Mouse (Mus musculus): ENCODE results near the gene Olfr315. TPM values are rescaled to one million over a fixed set of nuclear protein-coding genes. Genes with fewer than 3 reads are reported as not detected.

Gene Olfr315
- polyA plus RNA-seq, 1 experiment from 2014 or later, result not detected

Other genes with a start within 250 kb of the Olfr315 start
- not detected in 2 replicates for gene Olfr330, start 238.4 kb upstream of the Olfr315 start, polyA plus RNA-seq (2014; fragmentation: Nextera tagmentation; extraction: Ambion mirVana)
- gene Olfr329-ps, start 226.8 kb upstream of the Olfr315 start, polyA plus RNA-seq (2014; fragmentation: Nextera tagmentation; extraction: Ambion mirVana), result not detected in 2 replicates
- gene Olfr328, start 217.6 kb upstream of the Olfr315 start, polyA plus RNA-seq (2014; fragmentation: Nextera tagmentation; extraction: Ambion mirVana), result 0.08 TPM in 1 of 2 replicates, not detected in the other
- gene Olfr224, start 202.6 kb upstream of the Olfr315 start, polyA plus RNA-seq (2014; fragmentation: Nextera tagmentation; extraction: Ambion mirVana), result not detected in 2 replicates
- not detected in 2 replicates for gene Olfr325, start 195.5 kb upstream of the Olfr315 start, polyA plus RNA-seq (2014; fragmentation: Nextera tagmentation; extraction: Ambion mirVana)
- gene Olfr324, start 178.1 kb upstream of the Olfr315 start, polyA plus RNA-seq (2014; fragmentation: Nextera tagmentation; extraction: Ambion mirVana), result not detected in 2 replicates
- 0.22 TPM in 1 of 2 replicates, not detected in the other for gene 2210407C18Rik, start 157.1 kb upstream of the Olfr315 start, polyA plus RNA-seq (2014; fragmentation: Nextera tagmentation; extraction: Ambion mirVana)
- gene Olfr323, start 142.7 kb upstream of the Olfr315 start, polyA plus RNA-seq (2014; fragmentation: Nextera tagmentation; extraction: Ambion mirVana), result 0.12 TPM in 1 of 2 replicates, not detected in the other
- gene Trim58, start 132.7 kb upstream of the Olfr315 start, polyA plus RNA-seq (2014; fragmentation: Nextera tagmentation; extraction: Ambion mirVana), result 0.08 and 0.16 TPM in 2 replicates
- not detected in 2 replicates for gene Olfr322, start 114.4 kb upstream of the Olfr315 start, polyA plus RNA-seq (2014; fragmentation: Nextera tagmentation; extraction: Ambion mirVana)
- not detected in 2 replicates for gene Olfr320, start 92.1 kb upstream of the Olfr315 start, polyA plus RNA-seq (2014; fragmentation: Nextera tagmentation; extraction: Ambion mirVana)
- not detected in 2 replicates for gene Olfr319, start 74.0 kb upstream of the Olfr315 start, polyA plus RNA-seq (2014; fragmentation: Nextera tagmentation; extraction: Ambion mirVana)
- not detected in 2 replicates for gene Olfr318, start 49.2 kb upstream of the Olfr315 start, polyA plus RNA-seq (2014; fragmentation: Nextera tagmentation; extraction: Ambion mirVana)
- not detected in 2 replicates for gene Olfr317, start 34.0 kb upstream of the Olfr315 start, polyA plus RNA-seq (2014; fragmentation: Nextera tagmentation; extraction: Ambion mirVana)
- not detected in 2 replicates for gene Olfr316, start 20.5 kb upstream of the Olfr315 start, polyA plus RNA-seq (2014; fragmentation: Nextera tagmentation; extraction: Ambion mirVana)
- gene Olfr314, start 9.8 kb downstream of the Olfr315 start, polyA plus RNA-seq (2014; fragmentation: Nextera tagmentation; extraction: Ambion mirVana), result not detected in 2 replicates
- gene Fam183b, start 28.8 kb downstream of the Olfr315 start, polyA plus RNA-seq (2014; fragmentation: Nextera tagmentation; extraction: Ambion mirVana), result 40.1 and 47.1 TPM in 2 replicates
- gene Olfr313, start 41.8 kb downstream of the Olfr315 start, polyA plus RNA-seq (2014; fragmentation: Nextera tagmentation; extraction: Ambion mirVana), result not detected in 2 replicates
- not detected in 2 replicates for gene Olfr312, start 56.0 kb downstream of the Olfr315 start, polyA plus RNA-seq (2014; fragmentation: Nextera tagmentation; extraction: Ambion mirVana)
- gene Olfr311, start 66.1 kb downstream of the Olfr315 start, polyA plus RNA-seq (2014; fragmentation: Nextera tagmentation; extraction: Ambion mirVana), result not detected in 2 replicates
- gene Gm12258, start 74.0 kb downstream of the Olfr315 start, polyA plus RNA-seq (2014; fragmentation: Nextera tagmentation; extraction: Ambion mirVana), result 9.4 and 10.6 TPM in 2 replicates
- gene 2810021J22Rik, start 94.0 kb downstream of the Olfr315 start, polyA plus RNA-seq (2014; fragmentation: Nextera tagmentation; extraction: Ambion mirVana), result 7.1 and 10.4 TPM in 2 replicates
- 6.7 and 7.2 TPM in 2 replicates for gene Zfp39, start 131.0 kb downstream of the Olfr315 start, polyA plus RNA-seq (2014; fragmentation: Nextera tagmentation; extraction: Ambion mirVana)
- gene Btnl10, start 144.7 kb downstream of the Olfr315 start, polyA plus RNA-seq (2014; fragmentation: Nextera tagmentation; extraction: Ambion mirVana), result 0.05 TPM in 1 of 2 replicates, not detected in the other
- 240 and 258 TPM in 2 replicates for gene Rnf187, start 165.7 kb downstream of the Olfr315 start, polyA plus RNA-seq (2014; fragmentation: Nextera tagmentation; extraction: Ambion mirVana)
- gene Hist3h2ba, start 175.7 kb downstream of the Olfr315 start, polyA plus RNA-seq (2014; fragmentation: Nextera tagmentation; extraction: Ambion mirVana), result 24.9 and 26.3 TPM in 2 replicates
- gene Hist3h2a, start 181.5 kb downstream of the Olfr315 start, polyA plus RNA-seq (2014; fragmentation: Nextera tagmentation; extraction: Ambion mirVana), result 28.7 and 30.3 TPM in 2 replicates
- 0.24 and 0.28 TPM in 2 replicates for gene Trim17, start 181.5 kb downstream of the Olfr315 start, polyA plus RNA-seq (2014; fragmentation: Nextera tagmentation; extraction: Ambion mirVana)
- 16.5 and 19.6 TPM in 2 replicates for gene Trim11, start 204.9 kb downstream of the Olfr315 start, polyA plus RNA-seq (2014; fragmentation: Nextera tagmentation; extraction: Ambion mirVana)

Measured in intestine, embryonic 14.5 days (tissue).